Mouse (Mus musculus) large intestine, adult 2 months (tissue): ENCODE results near the gene Sf3a3. TPM values are rescaled to one million over a fixed set of nuclear protein-coding genes. Genes with fewer than 3 reads are reported as not detected.

Experiments
- DNase-seq: peaks from one replicate; pipeline ENCODE4 v3.0.0-alpha.2; 2012; ENCODE audit warnings: low read depth, low spot score
- WGBS: fragments of 180-500 bp; shearing (Covaris S2); methylation state at CpG from one replicate; pipeline ENCODE4 v1.1.7; 2018; 5-methylcytosine and 5-hydroxymethylcytosine counted together
- polyA plus RNA-seq: library from polyadenylated mRNA; depleted of rRNA; stranded (reverse); fragments of >200 nt; gene quantifications from 2 replicates; pipeline ENCODE4 v1.2.3, GENCODE M21; 2012; rRNA removed

The Sf3a3 gene
- 14.6 and 14.8 TPM in 2 replicates for polyA plus RNA-seq

DNA sequence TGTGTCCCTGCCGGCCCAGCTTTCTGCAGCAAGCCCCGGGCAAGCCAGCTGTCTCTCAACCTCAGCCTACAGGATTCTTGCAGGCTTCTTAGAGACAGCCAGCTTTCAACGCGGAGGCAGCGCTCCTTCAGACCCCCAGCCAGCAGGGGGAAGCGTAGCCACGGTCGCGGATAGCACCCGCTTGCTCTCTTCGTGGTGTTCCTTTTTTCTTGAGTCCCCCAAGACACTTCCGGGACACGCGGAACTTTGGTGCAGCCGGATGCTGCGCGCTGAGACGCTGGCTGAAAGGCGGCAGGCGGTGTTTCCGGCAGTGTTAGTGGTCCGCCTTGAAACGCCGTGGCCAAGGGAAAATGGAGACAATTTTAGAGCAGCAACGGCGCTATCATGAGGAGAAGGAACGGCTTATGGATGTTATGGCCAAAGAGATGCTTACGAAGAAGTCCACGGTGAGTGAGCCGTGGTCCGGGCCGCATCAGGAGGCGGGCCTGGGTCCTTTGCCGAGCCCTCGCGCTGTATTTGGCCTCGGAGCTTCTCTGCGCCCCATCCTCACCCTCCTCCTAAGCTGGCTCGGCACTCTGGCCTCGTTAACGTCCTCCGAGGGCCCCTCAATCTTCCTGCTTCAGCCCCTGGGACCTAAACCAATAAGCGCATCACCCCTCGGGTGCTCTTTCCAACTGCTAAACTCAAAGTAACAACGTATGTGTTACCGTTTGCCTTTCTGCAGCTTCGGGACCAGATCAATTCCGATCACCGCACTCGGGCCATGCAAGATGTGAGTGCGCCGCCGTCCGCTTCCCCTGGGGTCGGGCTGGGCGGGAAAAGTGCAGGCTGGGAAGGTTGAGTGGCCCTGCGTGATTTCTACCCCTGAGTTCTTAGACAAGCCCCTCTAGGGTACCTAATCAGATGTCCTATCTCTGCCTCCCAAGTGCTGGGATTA is at the start of gene Sf3a3:
Gene Sf3a3 (plus strand): TSS at position 232 of the 937 bp plus-strand sequence.
- WGBS: under 1% methylated on average over 57 of the region's 57 CpGs
- DNase-seq: no peak

GRCm38 (mm10) chr4:124667476-124668033 is 47.0 kb upstream of the Sf3a3 start:
- no peak for DNase-seq
- 37% methylated on average over 14 of the region's 14 CpGs for WGBS

- WGBS: 17% methylated on average over 8 of the region's 8 CpGs
- no peak for DNase-seq
Measured at GRCm38 (mm10) chr4:124668078-124668477, 46.5 kb upstream of the Sf3a3 start.

- 52% methylated on average over 8 of the region's 8 CpGs for WGBS
- DNase-seq: no peak
Measured at GRCm38 (mm10) chr4:124670232-124670631, 44.3 kb upstream of the Sf3a3 start.

- 23% methylated on average over 7 of the region's 7 CpGs for WGBS
- no peak for DNase-seq
Measured at GRCm38 (mm10) chr4:124671583-124671982, 43.0 kb upstream of the Sf3a3 start.

DNA sequence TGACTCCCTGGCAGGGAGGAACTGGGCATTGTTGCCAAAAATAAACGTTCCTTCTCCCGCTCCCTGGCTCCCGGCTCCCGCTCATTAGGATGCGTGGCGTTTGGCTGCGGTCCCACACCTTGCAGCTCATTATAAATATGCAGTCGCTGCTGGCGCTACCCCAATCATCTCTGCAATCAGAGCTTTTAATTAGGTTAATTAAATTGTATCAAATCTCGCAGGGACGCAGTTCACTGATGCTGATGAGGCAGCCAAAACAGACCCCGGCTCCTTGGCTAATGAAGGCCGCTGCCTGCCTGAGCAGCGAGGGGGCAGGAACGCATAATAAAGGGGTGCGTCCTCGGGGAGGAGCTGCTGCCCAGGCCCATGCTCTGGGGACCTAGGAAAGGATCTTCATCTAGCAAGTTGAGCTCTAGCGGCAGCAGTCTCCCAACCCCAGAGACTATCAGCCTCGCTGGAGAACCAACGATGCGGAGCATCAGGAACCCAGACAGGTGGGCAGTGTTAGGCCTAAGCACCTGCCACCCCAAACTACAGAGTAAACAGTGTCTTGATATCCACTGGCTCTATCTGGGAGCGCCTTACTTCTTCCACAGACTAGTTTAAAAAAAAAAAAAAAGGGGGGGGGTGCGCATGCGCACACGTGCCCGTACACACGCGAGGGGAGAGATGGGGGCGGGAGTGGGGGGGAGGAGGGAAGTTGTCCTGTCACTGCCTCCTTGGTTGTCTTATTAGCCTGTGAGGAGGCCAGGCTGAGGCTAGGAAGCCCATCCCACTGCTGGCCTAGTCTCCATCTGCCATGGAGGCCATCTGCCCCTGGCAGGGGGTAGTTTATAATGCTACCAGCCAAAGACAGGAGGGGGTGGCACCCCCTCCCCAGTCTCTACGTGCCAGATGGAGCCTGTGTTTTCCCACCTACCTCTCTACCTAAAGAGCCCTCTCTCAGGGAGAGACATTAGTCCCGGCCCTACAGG is 41.9 kb upstream of the Sf3a3 start:
- DNase-seq: no peak
- 7% methylated on average over 31 of the region's 31 CpGs for WGBS

- 78% methylated on average over 17 of the region's 17 CpGs for WGBS
- DNase-seq: no peak
Measured at GRCm38 (mm10) chr4:124674334-124675032, 40.1 kb upstream of the Sf3a3 start.

DNA sequence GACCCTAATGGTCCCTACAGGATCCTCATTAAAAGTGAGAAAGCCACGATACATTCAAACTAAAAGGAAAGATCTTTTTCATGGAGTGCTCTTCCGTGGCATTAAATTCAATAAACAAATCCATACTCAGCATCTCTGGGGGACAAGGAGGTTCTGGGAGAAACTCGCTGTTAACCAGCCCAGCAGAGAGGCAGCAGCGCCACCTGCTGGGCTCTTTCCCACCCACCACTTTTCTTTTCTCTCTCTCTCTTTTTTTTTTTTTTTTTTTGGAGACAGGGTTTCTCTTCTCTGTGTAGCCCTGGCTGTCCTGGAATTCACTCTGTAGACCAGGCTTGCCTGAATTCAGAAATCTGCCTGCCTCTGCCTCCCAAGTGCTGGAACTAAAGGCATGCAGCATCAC is 39.5 kb upstream of the Sf3a3 start:
- DNase-seq: no peak
- 5% methylated on average over 4 of the region's 4 CpGs for WGBS

DNA sequence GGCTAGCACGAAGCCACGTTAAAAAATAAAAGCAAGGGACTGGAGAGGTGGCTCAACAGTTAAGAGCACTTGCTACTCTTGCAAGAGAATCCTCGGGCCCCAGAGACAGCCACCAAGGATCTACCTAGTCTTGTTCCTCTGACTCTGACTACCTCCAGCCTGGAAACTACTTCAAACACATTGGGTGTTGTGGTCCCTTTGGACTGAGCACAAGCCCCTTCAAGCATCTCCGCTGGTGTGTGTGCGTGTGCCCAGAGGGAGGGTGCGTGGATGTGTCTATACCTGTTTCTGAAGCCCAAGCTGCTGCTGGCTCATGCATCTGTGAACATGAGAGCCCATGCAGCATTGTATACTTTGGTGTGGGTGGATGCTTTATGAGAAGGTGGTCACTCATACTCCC is 38.6 kb upstream of the Sf3a3 start:
- whole genome bisulfite sequencing: 85% methylated on average over 6 of the region's 6 CpGs
- DNase-seq: no peak

- WGBS: 62% methylated on average over 7 of the region's 7 CpGs
Measured at GRCm38 (mm10) chr4:124682270-124682669, 32.3 kb upstream of the Sf3a3 start.

GRCm38 (mm10) chr4:124683474-124683873 is 31.1 kb upstream of the Sf3a3 start:
- 34% methylated on average over 4 of the region's 4 CpGs for WGBS
- no peak for DNase-seq

More at GRCm38 (mm10) chr4:124682270-124682669, 32.3 kb upstream of the Sf3a3 start:
- no peak for DNase-seq

DNA sequence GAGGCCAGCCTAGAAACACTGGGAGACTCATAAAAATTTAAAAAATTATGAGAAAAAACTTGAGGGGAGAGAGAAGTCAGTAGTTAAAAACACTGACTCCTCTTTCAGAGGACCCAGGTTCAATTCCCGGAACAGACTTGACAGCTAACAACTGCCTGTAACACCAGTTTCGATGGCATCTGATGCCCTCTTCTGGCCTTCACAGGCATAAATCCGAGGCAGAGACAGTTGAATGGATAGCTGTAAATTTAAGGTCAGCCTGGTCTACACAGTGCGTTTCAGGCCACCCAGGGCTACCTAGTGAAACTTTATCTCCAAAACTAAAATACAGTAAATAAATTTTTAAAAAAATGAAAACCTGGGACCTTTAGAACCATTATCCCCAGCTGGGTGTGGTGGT is 29.6 kb upstream of the Sf3a3 start:
- 71% methylated on average over 4 of the region's 4 CpGs for WGBS
- no peak for DNase-seq

- 77% methylated on average over 8 of the region's 8 CpGs for WGBS
- DNase-seq: no peak
Measured at GRCm38 (mm10) chr4:124685453-124685852, 29.1 kb upstream of the Sf3a3 start.

DNA sequence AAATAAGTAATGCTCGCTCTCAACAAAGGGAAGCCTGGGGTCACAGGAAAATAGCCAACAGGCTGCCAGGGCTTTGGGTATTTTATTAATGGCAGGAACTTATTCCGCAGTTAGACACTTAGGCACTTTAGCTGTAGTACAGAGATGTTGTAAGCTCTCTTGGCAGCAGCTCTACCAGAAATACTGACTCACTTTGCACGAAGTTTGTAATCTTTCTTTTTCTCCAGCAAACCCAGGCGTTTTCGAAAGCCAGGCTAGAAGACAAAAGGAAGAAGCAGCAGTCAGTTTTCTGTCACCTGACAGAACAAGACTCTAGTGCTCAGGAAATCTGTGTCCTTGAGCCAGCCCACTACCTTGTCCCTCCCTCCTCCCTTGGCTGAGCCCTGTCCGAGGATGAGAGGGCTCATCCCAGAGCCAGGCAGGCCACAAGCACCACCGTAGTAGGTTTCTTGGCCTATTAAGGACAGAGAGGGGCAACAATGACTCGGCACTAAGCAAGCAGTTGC is 28.6 kb upstream of the Sf3a3 start:
- no peak for DNase-seq

DNA sequence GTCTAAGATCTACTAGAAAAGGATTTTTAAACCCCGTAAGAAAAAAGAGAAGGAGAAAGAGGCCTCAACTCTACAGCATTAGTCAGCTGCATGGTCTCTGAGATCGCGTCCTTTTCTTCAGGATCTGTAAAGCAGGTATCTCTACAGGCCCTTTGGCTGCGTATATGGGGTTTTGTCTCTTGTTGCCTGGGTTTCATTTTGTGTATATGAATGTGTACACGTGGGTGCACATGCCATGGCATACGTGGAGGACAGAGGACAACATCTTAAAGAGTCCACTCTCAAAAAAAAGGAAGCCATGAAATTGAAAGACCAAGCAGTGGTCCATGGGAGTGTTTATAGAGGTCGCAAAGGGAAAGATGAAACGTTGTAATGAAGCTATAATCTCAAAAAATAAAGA is 23.1 kb upstream of the Sf3a3 start:
- WGBS: 73% methylated on average over 8 of the region's 8 CpGs
- DNase-seq: no peak

More for the DNA sequence above, 28.6 kb upstream of the Sf3a3 start:
- 68% methylated on average over 8 of the region's 8 CpGs for WGBS

- 18% methylated on average over 3 of the region's 3 CpGs for WGBS
- DNase-seq: no peak
Measured at GRCm38 (mm10) chr4:124692416-124692861, 22.1 kb upstream of the Sf3a3 start.

- under 1% methylated on average over 43 of the region's 43 CpGs for WGBS
- peak; percentile 91 for DNase-seq
Measured at GRCm38 (mm10) chr4:124693135-124693894, 21.3 kb upstream of the Sf3a3 start, which contains the start of gene Utp11. Gene Utp11 (minus strand): TSS chr4:124693600.

GRCm38 (mm10) chr4:124694572-124694971 is 20.0 kb upstream of the Sf3a3 start:
- 87% methylated on average over 2 of the region's 2 CpGs for WGBS

More at GRCm38 (mm10) chr4:124694572-124694971, 20.0 kb upstream of the Sf3a3 start:
- DNase-seq: no peak
